Mouse (Mus musculus): ENCODE results near the gene Itgb6. TPM values are rescaled to one million over a fixed set of nuclear protein-coding genes. Genes with fewer than 3 reads are reported as not detected.

Itgb6 gene
- polyA plus RNA-seq (2014; fragmentation: Illumina TruSeq; extraction: RNeasy Lipid Tissue Mini Kit (QIAGEN cat#74804); ENCODE audit: low replicate concordance) = 10.7 TPM

DNA sequence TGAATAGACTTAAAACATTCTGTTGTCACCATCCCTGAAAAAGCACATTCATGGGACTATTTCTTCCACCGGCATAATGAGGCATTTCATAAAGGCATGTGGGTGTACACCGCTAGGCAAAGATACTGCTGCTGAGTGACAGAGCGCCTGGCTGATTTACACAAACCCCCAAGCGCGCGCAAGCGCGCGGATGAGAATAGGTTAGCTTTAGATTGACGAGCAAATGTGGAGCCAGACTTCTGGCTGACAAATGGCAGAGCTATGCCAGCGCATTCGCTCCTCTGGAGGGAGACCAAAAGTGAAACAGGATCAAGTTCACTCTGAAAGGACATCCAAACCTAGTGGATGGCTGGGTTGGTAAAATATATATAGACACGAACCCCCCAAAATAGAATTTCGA, at the start of gene Itgb6:
Gene Itgb6 (minus strand): TSS at position 130 of the 400 bp plus-strand sequence.

GRCm38 (mm10) chr2:60552902-60553682, 169.4 kb downstream of the Itgb6 start, which contains the start of gene Pla2r1:
Pla2r1 (minus strand) TSS chr2:60553308.

Other genes with a start within 250 kb of the Itgb6 start
- 2.9 TPM for gene Pla2r1, start 169.3 kb downstream of the Itgb6 start, polyA plus RNA-seq (2014; fragmentation: Illumina TruSeq; extraction: RNeasy Lipid Tissue Mini Kit (QIAGEN cat#74804); ENCODE audit: low replicate concordance)
- gene Rbms1, start 240.5 kb upstream of the Itgb6 start, polyA plus RNA-seq (2014; fragmentation: Illumina TruSeq; extraction: RNeasy Lipid Tissue Mini Kit (QIAGEN cat#74804); ENCODE audit: low replicate concordance) = 25.5 TPM

Measured in small intestine, adult 10 weeks (tissue).